Mouse (Mus musculus): Measurements from ENCODE around the gene Arl8b.

DNA sequence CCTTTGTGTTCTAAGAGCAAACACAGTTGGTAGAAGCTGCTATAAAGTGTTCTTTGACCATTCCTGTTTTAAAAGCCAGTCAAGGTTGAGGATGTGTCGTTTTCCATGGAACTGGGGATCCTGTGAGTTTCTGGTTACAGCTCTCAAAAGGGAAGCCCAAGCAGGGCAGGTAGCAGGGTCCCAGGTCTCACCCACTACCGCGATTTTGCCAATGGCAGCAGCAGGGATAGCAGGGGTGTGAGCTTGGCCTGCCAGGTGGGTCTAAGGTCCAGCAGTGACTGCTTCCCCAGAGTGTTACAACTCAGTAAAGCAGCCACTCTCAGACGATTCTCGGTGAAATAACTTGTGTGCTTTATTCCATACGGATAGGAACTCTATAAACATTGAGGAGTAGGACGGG is 23.0 kb downstream of the Arl8b start:
- TF ChIP-seq CTCF (IDR thresholded peaks at IDR 0.05; ENCODE audit: control insufficient read depth, insufficient read depth, low read length), result no peak
- TF ChIP-seq POLR2A (IDR thresholded peaks at IDR 0.05; ENCODE audit: borderline replicate concordance, control insufficient read depth, low read depth, low read length), result no peak
